26 mouse cellular contexts compared by ENCODE assay signal in the genomic region with DNA sequence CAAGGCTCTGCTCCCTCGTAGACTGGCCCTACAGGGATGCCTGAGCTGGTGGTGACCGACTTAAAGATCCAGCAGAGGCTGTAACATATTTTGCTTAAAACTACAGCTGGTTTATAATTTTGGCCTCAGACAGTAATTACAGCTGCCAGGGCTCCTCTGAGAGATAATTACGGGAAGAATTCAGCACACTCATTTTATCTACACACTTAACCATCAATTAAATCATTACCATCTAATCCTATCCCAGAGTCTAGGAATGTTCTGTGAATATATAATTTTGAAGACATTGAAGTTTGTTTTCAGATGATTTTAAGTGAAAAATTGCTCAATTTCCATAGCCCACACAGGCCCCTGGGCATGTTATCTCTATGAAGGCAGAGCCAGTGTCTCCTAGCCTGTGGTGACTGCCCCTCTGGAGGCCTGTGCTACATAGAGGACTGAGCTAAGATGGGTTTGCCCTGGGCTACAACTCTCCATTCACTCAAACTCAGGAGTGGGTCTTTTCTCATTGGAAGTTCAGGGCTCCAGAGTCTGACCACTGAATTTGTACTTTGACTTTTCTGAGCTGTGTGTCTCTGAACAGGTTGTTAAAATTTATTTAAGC. TPM values are rescaled to one million over a fixed set of nuclear protein-coding genes. Genes with fewer than 3 reads are reported as not detected.
DNase-seq lines count a peak whose midpoint lies in the region; ATAC-seq and TF ChIP-seq lines count a peak whose summit lies in the region.
"Had no signal": no experiment of that assay in that cellular context is flagged by ENCODE, and none has a peak within 500 bp of the region (broad histone marks: within the 10 kb centered on the region; RNA-seq: fewer than 3 reads in every experiment).

No protein-coding gene starts in this region.

- TF ChIP-seq CTCF in lung, postnatal 0 days (IDR thresholded peaks at IDR 0.05) = no peak

- H3K4me3 ChIP-seq in forebrain, embryonic 13.5 days = no peak overlapping the region
- no peak overlapping the region for H3K4me3 ChIP-seq in forebrain, embryonic 10.5 days
- H3K4me3 ChIP-seq in kidney, embryonic 14.5 days (ENCODE audit: low read length) = no peak overlapping the region
- no peak overlapping the region for H3K4me3 ChIP-seq in midbrain, embryonic 14.5 days (replicated peaks; ENCODE audit: low read depth, low read length)
- H3K4me3 ChIP-seq in midbrain, embryonic 10.5 days = no peak overlapping the region
- no peak overlapping the region for H3K4me3 ChIP-seq in lung, postnatal 0 days (ENCODE audit: low read depth, low read length)
- H3K4me3 ChIP-seq: limb, embryonic 10.5 days; limb, embryonic 15.5 days; liver, embryonic 15.5 days; megakaryocyte, embryonic 14.5 days; neural tube, embryonic 15.5 days had no signal

- no peak overlapping the region for H3K4me2 ChIP-seq in forebrain, embryonic 13.5 days
- no peak overlapping the region for H3K4me2 ChIP-seq in kidney, embryonic 14.5 days (replicated peaks; ENCODE audit: low read depth, low read length)
- no peak overlapping the region for H3K4me2 ChIP-seq in midbrain, embryonic 14.5 days (ENCODE audit: low read length)
- H3K4me2 ChIP-seq in lung, postnatal 0 days (replicated peaks; ENCODE audit: low read depth, low read length) = no peak overlapping the region
- H3K4me2 ChIP-seq: limb, embryonic 15.5 days; liver, embryonic 15.5 days; lung, embryonic 14.5 days; neural tube, embryonic 15.5 days had no signal

- peak; percentile 73 for ATAC-seq in forebrain, embryonic 13.5 days
- ATAC-seq in kidney, embryonic 14.5 days (ENCODE audit: low FRiP score, low TSS enrichment) = no peak
- no peak for ATAC-seq in midbrain, embryonic 14.5 days (ENCODE audit: low FRiP score, low TSS enrichment)
- no peak for ATAC-seq in lung, postnatal 0 days
- ATAC-seq: intestine, postnatal 0 days had no signal

- H3K27me3 ChIP-seq in forebrain, embryonic 13.5 days = no peaks in the 10 kb centered on the region
- H3K27me3 ChIP-seq in forebrain, embryonic 10.5 days (ENCODE audit: poor library complexity, severe bottlenecking) = no peaks in the 10 kb centered on the region
- no peaks in the 10 kb centered on the region for H3K27me3 ChIP-seq in kidney, embryonic 14.5 days (ENCODE audit: control insufficient read depth, insufficient read depth, low read length)
- H3K27me3 ChIP-seq in midbrain, embryonic 14.5 days (ENCODE audit: control insufficient read depth, insufficient read depth, low read length) = no peaks in the 10 kb centered on the region
- H3K27me3 ChIP-seq in midbrain, embryonic 10.5 days (ENCODE audit: low read depth, poor library complexity, severe bottlenecking) = no peaks in the 10 kb centered on the region
- no peaks in the 10 kb centered on the region for H3K27me3 ChIP-seq in lung, postnatal 0 days (replicated peaks; ENCODE audit: insufficient read depth, low read length)
- H3K27me3 ChIP-seq: limb, embryonic 15.5 days; liver, embryonic 15.5 days; megakaryocyte, embryonic 14.5 days; neural tube, embryonic 15.5 days had no signal

- no peak overlapping the region for H3K27ac ChIP-seq in forebrain, embryonic 13.5 days
- no peak overlapping the region for H3K27ac ChIP-seq in forebrain, embryonic 10.5 days
- H3K27ac ChIP-seq in kidney, embryonic 14.5 days (ENCODE audit: low read depth, low read length) = no peak overlapping the region
- H3K27ac ChIP-seq in midbrain, embryonic 14.5 days (replicated peaks; ENCODE audit: low read depth, low read length) = no peak overlapping the region
- H3K27ac ChIP-seq in midbrain, embryonic 10.5 days (replicated peaks) = no peak overlapping the region
- H3K27ac ChIP-seq in lung, postnatal 0 days (ENCODE audit: low read length) = no peak overlapping the region
- H3K27ac ChIP-seq: limb, embryonic 10.5 days; limb, embryonic 15.5 days; liver, embryonic 15.5 days; neural tube, embryonic 15.5 days had no signal

- no peak overlapping the region for H3K9ac ChIP-seq in forebrain, embryonic 13.5 days
- no peak overlapping the region for H3K9ac ChIP-seq in kidney, embryonic 14.5 days (ENCODE audit: low read depth, low read length)
- no peak overlapping the region for H3K9ac ChIP-seq in midbrain, embryonic 14.5 days (replicated peaks; ENCODE audit: low read length)
- no peak overlapping the region for H3K9ac ChIP-seq in lung, postnatal 0 days (replicated peaks; ENCODE audit: low read depth)
- H3K9ac ChIP-seq: limb, embryonic 15.5 days; liver, embryonic 15.5 days; lung, embryonic 14.5 days; neural tube, embryonic 15.5 days had no signal

- no peaks in the 10 kb centered on the region for H3K36me3 ChIP-seq in forebrain, embryonic 13.5 days (ENCODE audit: poor library complexity, severe bottlenecking)
- H3K36me3 ChIP-seq in forebrain, embryonic 10.5 days (replicated peaks) = no peaks in the 10 kb centered on the region
- no peaks in the 10 kb centered on the region for H3K36me3 ChIP-seq in kidney, embryonic 14.5 days (ENCODE audit: control insufficient read depth, insufficient read depth, low read length)
- no peaks in the 10 kb centered on the region for H3K36me3 ChIP-seq in midbrain, embryonic 14.5 days (ENCODE audit: control insufficient read depth, insufficient read depth, low read length)
- H3K36me3 ChIP-seq in midbrain, embryonic 10.5 days = no peaks in the 10 kb centered on the region
- no peaks in the 10 kb centered on the region for H3K36me3 ChIP-seq in lung, postnatal 0 days (ENCODE audit: insufficient read depth, low read length)
- H3K36me3 ChIP-seq: G1E; limb, embryonic 10.5 days; limb, embryonic 15.5 days; liver, embryonic 15.5 days; neural tube, embryonic 15.5 days had no signal

- DNase-seq in forebrain, embryonic 10.5 days (ENCODE audit: extremely low spot score, low spot score) = no peak
- DNase-seq in kidney, adult 18-20 months = peak; percentile 2
- DNase-seq in midbrain, embryonic 14.5 days = peak; percentile 11
- no peak for DNase-seq in midbrain, embryonic 10.5 days (ENCODE audit: low spot score)
- no peak for DNase-seq in gastrocnemius, postnatal 25 days
- DNase-seq in lung, postnatal 0 days (ENCODE audit: low spot score) = no peak
- DNase-seq: adrenal gland, adult 8-10 months; cerebellum, adult 8-10 months; cerebellum, postnatal 25 days; heart, postnatal 14 days; kidney, postnatal 14 days; layer of hippocampus, adult 9-11 months; lung, embryonic 14.5 days; lung, postnatal 36 days; spleen, adult 18-20 months; thymus, postnatal 14 days had no signal

- no peaks in the 10 kb centered on the region for H3K9me3 ChIP-seq in forebrain, embryonic 13.5 days (replicated peaks)
- no peaks in the 10 kb centered on the region for H3K9me3 ChIP-seq in forebrain, embryonic 10.5 days
- 0 out of 2 replicates have a peak, but pooled peaks cover 3% of the 10 kb centered on the region for H3K9me3 ChIP-seq in kidney, embryonic 14.5 days (ENCODE audit: control insufficient read depth, low read length)
- H3K9me3 ChIP-seq in midbrain, embryonic 14.5 days (ENCODE audit: control insufficient read depth, low read length) = 0 out of 2 replicates have a peak, but pooled peaks cover 3% of the 10 kb centered on the region
- H3K9me3 ChIP-seq in midbrain, embryonic 10.5 days (replicated peaks) = no peaks in the 10 kb centered on the region
- H3K9me3 ChIP-seq in lung, postnatal 0 days (ENCODE audit: low read length) = no peaks in the 10 kb centered on the region
- H3K9me3 ChIP-seq: limb, embryonic 10.5 days; limb, embryonic 15.5 days; liver, embryonic 15.5 days; megakaryocyte, embryonic 14.5 days; neural tube, embryonic 15.5 days had no signal

- H3K4me1 ChIP-seq in forebrain, embryonic 13.5 days = no peaks in the 10 kb centered on the region
- H3K4me1 ChIP-seq in forebrain, embryonic 10.5 days = no peaks in the 10 kb centered on the region
- H3K4me1 ChIP-seq in kidney, embryonic 14.5 days (ENCODE audit: control insufficient read depth, insufficient read depth, low read length) = no peaks in the 10 kb centered on the region
- no peaks in the 10 kb centered on the region for H3K4me1 ChIP-seq in midbrain, embryonic 14.5 days (ENCODE audit: control insufficient read depth, insufficient read depth, low read length)
- H3K4me1 ChIP-seq in midbrain, embryonic 10.5 days = no peaks in the 10 kb centered on the region
- no peaks in the 10 kb centered on the region for H3K4me1 ChIP-seq in lung, postnatal 0 days (ENCODE audit: insufficient read depth, low read depth, low read length)
- H3K4me1 ChIP-seq: limb, embryonic 10.5 days; limb, embryonic 15.5 days; liver, embryonic 15.5 days; megakaryocyte, embryonic 14.5 days; neural tube, embryonic 15.5 days had no signal

- TF ChIP-seq EP300 in lung, postnatal 0 days (IDR thresholded peaks at IDR 0.05) = no peak

- 70% methylated on average over 3 of the region's 3 CpGs for WGBS in forebrain, embryonic 13.5 days
- whole genome bisulfite sequencing in forebrain, embryonic 10.5 days = 92% methylated on average over 3 of the region's 3 CpGs
- WGBS in kidney, embryonic 14.5 days = 77% methylated on average over 3 of the region's 3 CpGs
- 69% methylated on average over 3 of the region's 3 CpGs for WGBS in midbrain, embryonic 14.5 days
- WGBS in midbrain, embryonic 10.5 days = 90% methylated on average over 3 of the region's 3 CpGs
- 64% methylated on average over 3 of the region's 3 CpGs for WGBS in lung, postnatal 0 days

RNA-seq across cellular contexts. Expression of a gene that starts 39.0 kb away (rescaled TPM):
- 1.8 and 1.9 TPM in 2 replicates for polyA plus RNA-seq in forebrain, embryonic 13.5 days (2015; fragmentation: Nextera tagmentation; extraction: Ambion mirVana)
- 6.3 and 6.5 TPM in 2 replicates for polyA plus RNA-seq in forebrain, embryonic 10.5 days (2016; fragmentation: Nextera tagmentation; extraction: Ambion mirVana)
- polyA plus RNA-seq in kidney, embryonic 14.5 days (2014; fragmentation: Nextera tagmentation; extraction: Ambion mirVana) = 17.5 and 24.8 TPM in 2 replicates
- polyA plus RNA-seq in midbrain, embryonic 14.5 days (2014; fragmentation: Nextera tagmentation; extraction: Ambion mirVana) = 0.16 and 1.4 TPM in 2 replicates
- polyA plus RNA-seq in midbrain, embryonic 10.5 days (2016; fragmentation: Nextera tagmentation; extraction: Ambion mirVana) = 5.2 and 6.2 TPM in 2 replicates
- 1 to 10 TPM; 2.0 to 4.7 TPM for total RNA-seq in gastrocnemius, postnatal 25 days (2021)
- 12.2 and 13.3 TPM in 2 replicates for polyA plus RNA-seq in lung, postnatal 0 days (2015; fragmentation: Nextera tagmentation; extraction: Ambion mirVana)
- total RNA-seq: G1E; granulocyte monocyte progenitor cell, adult 5-6 weeks had no signal
- polyA plus RNA-seq: G1E had no signal

Comparison
In these comparisons a context has a peak if more than half of its experiments do, and no peak if none do; other contexts are left out.
1. DNase-seq: peak in kidney, adult 18-20 months (single experiment) and midbrain, embryonic 14.5 days (single experiment); none in forebrain, embryonic 10.5 days (single experiment), midbrain, embryonic 10.5 days (single experiment), gastrocnemius, postnatal 25 days (single experiment) and lung, postnatal 0 days (single experiment).